ENCODE assay signal across 10 mouse cellular contexts in the genomic region with DNA sequence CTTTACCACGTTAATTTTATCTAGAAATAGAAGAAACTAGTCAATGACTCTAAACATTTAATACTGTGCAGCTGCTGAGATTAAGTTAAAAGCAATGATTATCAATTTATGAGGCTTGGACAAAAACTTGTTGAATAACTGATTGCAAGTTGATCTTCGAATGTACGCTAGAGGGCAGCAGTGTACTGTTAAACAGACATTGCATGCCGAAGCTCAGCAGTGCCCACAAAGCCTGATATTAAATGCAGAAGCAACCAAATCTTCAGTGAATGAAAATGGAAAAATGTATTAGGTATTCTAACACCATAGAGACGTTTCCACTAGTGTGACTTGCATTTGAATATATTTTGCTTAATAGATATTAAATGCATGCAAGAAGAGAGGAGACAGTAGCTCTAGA. TPM values are rescaled to one million over a fixed set of nuclear protein-coding genes. Genes with fewer than 3 reads are reported as not detected.
DNase-seq lines count a peak whose midpoint lies in the region; ATAC-seq and TF ChIP-seq lines count a peak whose summit lies in the region.
"Had no signal": no experiment of that assay in that cellular context is flagged by ENCODE, and none has a peak within 500 bp of the region (broad histone marks: within the 10 kb centered on the region; RNA-seq: fewer than 3 reads in every experiment).

No protein-coding gene starts in this region.

- no peak overlapping the region for H3K4me3 ChIP-seq in intestine, postnatal 0 days (ENCODE audit: low read depth, low read length)
- H3K4me3 ChIP-seq in intestine, embryonic 15.5 days (replicated peaks), result no peak overlapping the region
- H3K4me3 ChIP-seq in midbrain, embryonic 16.5 days (ENCODE audit: low read depth, low read length), result no peak overlapping the region
- H3K4me3 ChIP-seq: embryonic facial prominence, embryonic 15.5 days had no signal

- peak; percentile 88 for TF ChIP-seq CTCF in intestine, postnatal 0 days (IDR thresholded peaks at IDR 0.05; ENCODE audit: low read depth)

- H3K4me1 ChIP-seq in intestine, postnatal 0 days (replicated peaks; ENCODE audit: control insufficient read depth, insufficient read depth, low read length), result no peaks in the 10 kb centered on the region
- no peaks in the 10 kb centered on the region for H3K4me1 ChIP-seq in intestine, embryonic 15.5 days (replicated peaks)
- no peaks in the 10 kb centered on the region for H3K4me1 ChIP-seq in midbrain, embryonic 16.5 days (ENCODE audit: control insufficient read depth, insufficient read depth, low read length)
- H3K4me1 ChIP-seq: embryonic facial prominence, embryonic 15.5 days had no signal

- ATAC-seq in intestine, postnatal 0 days, result no peak
- ATAC-seq in intestine, embryonic 15.5 days, result no peak
- ATAC-seq in midbrain, embryonic 16.5 days, result peak; percentile 94; the same call in 1 of the 2 replicates
- ATAC-seq in inflammation-experienced regulatory T-cells, adult 6 months, result no peak

- no peak overlapping the region for H3K27ac ChIP-seq in intestine, postnatal 0 days (ENCODE audit: low read depth, low read length)
- H3K27ac ChIP-seq in intestine, embryonic 15.5 days, result no peak overlapping the region
- H3K27ac ChIP-seq in midbrain, embryonic 16.5 days (ENCODE audit: low read length), result no peak overlapping the region
- H3K27ac ChIP-seq: embryonic facial prominence, embryonic 15.5 days; macrophage had no signal

- H3K9ac ChIP-seq in intestine, postnatal 0 days (ENCODE audit: low read depth, low read length), result no peak overlapping the region
- no peak overlapping the region for H3K9ac ChIP-seq in intestine, embryonic 15.5 days
- H3K9ac ChIP-seq in midbrain, embryonic 16.5 days (ENCODE audit: low read depth, low read length), result no peak overlapping the region
- H3K9ac ChIP-seq: embryonic facial prominence, embryonic 15.5 days had no signal

- no peaks in the 10 kb centered on the region for H3K27me3 ChIP-seq in intestine, postnatal 0 days (replicated peaks; ENCODE audit: control insufficient read depth, insufficient read depth, low read length)
- no peaks in the 10 kb centered on the region for H3K27me3 ChIP-seq in intestine, embryonic 15.5 days (replicated peaks)
- no peaks in the 10 kb centered on the region for H3K27me3 ChIP-seq in midbrain, embryonic 16.5 days (ENCODE audit: control insufficient read depth, insufficient read depth, low read depth, low read length)
- H3K27me3 ChIP-seq: embryonic facial prominence, embryonic 15.5 days had no signal

- DNase-seq in MEL-GATA-1-ER (ENCODE audit: extremely low read depth, low read depth), result peak; percentile 5
- peak; percentile 11 for DNase-seq in cerebellum, adult 9-11 months
- DNase-seq in heart, postnatal 14 days, result peak; percentile 23 to 59
- peak; percentile 49 to 73 for DNase-seq in left cerebral cortex, adult 18-20 months (ENCODE audit: low spot score in 2 of 2)

- H3K4me2 ChIP-seq in intestine, postnatal 0 days (replicated peaks; ENCODE audit: low read depth), result no peak overlapping the region
- H3K4me2 ChIP-seq in intestine, embryonic 15.5 days (replicated peaks), result no peak overlapping the region
- no peak overlapping the region for H3K4me2 ChIP-seq in midbrain, embryonic 16.5 days (ENCODE audit: low read length)
- H3K4me2 ChIP-seq: embryonic facial prominence, embryonic 15.5 days had no signal

- H3K9me3 ChIP-seq in intestine, postnatal 0 days (ENCODE audit: control insufficient read depth), result no peaks in the 10 kb centered on the region
- H3K9me3 ChIP-seq in intestine, embryonic 15.5 days, result no peaks in the 10 kb centered on the region
- no peaks in the 10 kb centered on the region for H3K9me3 ChIP-seq in midbrain, embryonic 16.5 days (replicated peaks; ENCODE audit: control insufficient read depth, low read length, poor library complexity, severe bottlenecking)
- H3K9me3 ChIP-seq: embryonic facial prominence, embryonic 15.5 days had no signal

- under 1% methylated on average over 5 of the region's 5 CpGs for WGBS in intestine, postnatal 0 days
- WGBS in intestine, embryonic 15.5 days, result under 1% methylated on average over 5 of the region's 5 CpGs
- WGBS in midbrain, embryonic 16.5 days, result under 1% methylated on average over 5 of the region's 5 CpGs

- H3K36me3 ChIP-seq in intestine, postnatal 0 days (ENCODE audit: control insufficient read depth, insufficient read depth), result no peaks in the 10 kb centered on the region
- H3K36me3 ChIP-seq in intestine, embryonic 15.5 days, result no peaks in the 10 kb centered on the region
- no peaks in the 10 kb centered on the region for H3K36me3 ChIP-seq in midbrain, embryonic 16.5 days (ENCODE audit: control insufficient read depth, insufficient read depth, low read length)
- H3K36me3 ChIP-seq: embryonic facial prominence, embryonic 15.5 days had no signal

- intact Hi-C loops in heart, postnatal 14 days (cut with DNase I), result loop anchor here (1.0 kb wide), 1 partner anchor 127 kb away; no protein-coding TSS in a partner anchor

RNA-seq across cellular contexts. Expression of a gene that starts 12.3 kb away (rescaled TPM):
- 0.16 TPM in 1 of 2 replicates, not detected in the other for polyA plus RNA-seq in intestine, postnatal 0 days (2015; fragmentation: Nextera tagmentation; extraction: Ambion mirVana)
- not detected in 2 replicates for polyA plus RNA-seq in intestine, embryonic 15.5 days (2015; fragmentation: Nextera tagmentation; extraction: Ambion mirVana)
- not detected for total RNA-seq in heart, postnatal 14 days (2021)
- not detected for total RNA-seq in left cerebral cortex, adult 18-20 months (2021)
- not detected in 2 replicates for polyA plus RNA-seq in midbrain, embryonic 16.5 days (2015; fragmentation: Nextera tagmentation; extraction: Ambion mirVana)
- not detected for polyA plus RNA-seq in inflammation-experienced regulatory T-cells, adult 6 months (2017; shearing (Covaris generic))
- polyA plus RNA-seq: embryonic facial prominence, embryonic 15.5 days; macrophage had no signal

RNA-seq across cellular contexts. Expression of a gene that starts 12.5 kb away (rescaled TPM):
- not detected in 2 replicates for polyA plus RNA-seq in intestine, postnatal 0 days (2015; fragmentation: Nextera tagmentation; extraction: Ambion mirVana)
- polyA plus RNA-seq in intestine, embryonic 15.5 days (2015; fragmentation: Nextera tagmentation; extraction: Ambion mirVana), result not detected in 2 replicates
- not detected for total RNA-seq in heart, postnatal 14 days (2021)
- total RNA-seq in left cerebral cortex, adult 18-20 months (2021), result not detected
- polyA plus RNA-seq in midbrain, embryonic 16.5 days (2015; fragmentation: Nextera tagmentation; extraction: Ambion mirVana), result not detected in 2 replicates
- polyA plus RNA-seq in inflammation-experienced regulatory T-cells, adult 6 months (2017; shearing (Covaris generic)), result not detected
- polyA plus RNA-seq: embryonic facial prominence, embryonic 15.5 days; macrophage had no signal

RNA-seq across cellular contexts. Expression of a gene that starts 33.9 kb away (rescaled TPM):
- polyA plus RNA-seq in intestine, postnatal 0 days (2015; fragmentation: Nextera tagmentation; extraction: Ambion mirVana), result not detected in 2 replicates
- polyA plus RNA-seq in intestine, embryonic 15.5 days (2015; fragmentation: Nextera tagmentation; extraction: Ambion mirVana), result not detected in 2 replicates
- total RNA-seq in heart, postnatal 14 days (2021), result not detected
- total RNA-seq in left cerebral cortex, adult 18-20 months (2021), result not detected
- not detected in 2 replicates for polyA plus RNA-seq in midbrain, embryonic 16.5 days (2015; fragmentation: Nextera tagmentation; extraction: Ambion mirVana)
- not detected for polyA plus RNA-seq in inflammation-experienced regulatory T-cells, adult 6 months (2017; shearing (Covaris generic))
- polyA plus RNA-seq: embryonic facial prominence, embryonic 15.5 days; macrophage had no signal

Comparison
In these comparisons a context has a peak if more than half of its experiments do, and no peak if none do; other contexts are left out.
1. DNase-seq: peak in every context shown above with its lines; median percentile 61 in left cerebral cortex, adult 18-20 months; 41 in heart, postnatal 14 days; 11 in cerebellum, adult 9-11 months; 5 in MEL-GATA-1-ER.